Comparison of ENCODE assay signal across 25 mouse cellular contexts in the genomic region with DNA sequence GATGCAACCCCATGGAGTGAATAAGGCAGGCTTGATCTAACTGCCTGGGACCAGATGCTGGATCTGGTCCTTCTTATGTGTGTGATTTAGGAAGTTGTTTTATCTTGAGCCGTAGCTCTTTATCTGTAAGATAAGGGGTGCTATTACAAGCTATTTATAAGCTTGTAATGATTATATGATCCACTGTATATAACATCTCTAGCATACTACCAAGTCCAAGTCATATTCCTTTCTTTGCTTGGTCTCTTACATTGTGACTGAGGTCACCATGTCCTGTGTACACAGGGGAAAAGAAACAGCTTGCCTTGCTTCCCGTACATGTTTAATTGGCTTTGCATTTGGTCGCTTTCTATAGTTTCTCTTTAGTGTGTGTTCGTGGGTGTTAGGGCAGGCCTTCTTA. TPM values are rescaled to one million over a fixed set of nuclear protein-coding genes. Genes with fewer than 3 reads are reported as not detected.
A peak's percentile ranks its signal among the peaks of the same experiment; 100 is the strongest.
DNase-seq lines count a peak whose midpoint lies in the region; ATAC-seq and TF ChIP-seq lines count a peak whose summit lies in the region.
"Had no signal": no experiment of that assay in that cellular context is flagged by ENCODE, and none has a peak within 500 bp of the region (broad histone marks: within the 10 kb centered on the region; RNA-seq: fewer than 3 reads in every experiment).

No protein-coding gene starts in this region.

- no peaks in the 10 kb centered on the region for H3K36me3 ChIP-seq in forebrain, embryonic 13.5 days (ENCODE audit: poor library complexity, severe bottlenecking)
- H3K36me3 ChIP-seq in forebrain, embryonic 12.5 days (replicated peaks): no peaks in the 10 kb centered on the region
- no peaks in the 10 kb centered on the region for H3K36me3 ChIP-seq in hindbrain, embryonic 13.5 days
- H3K36me3 ChIP-seq in hindbrain, embryonic 10.5 days: no peaks in the 10 kb centered on the region
- H3K36me3 ChIP-seq in intestine, embryonic 16.5 days (ENCODE audit: control insufficient read depth, insufficient read depth, low read length): no peaks in the 10 kb centered on the region
- H3K36me3 ChIP-seq: embryonic facial prominence, embryonic 13.5 days; G1E; liver, embryonic 12.5 days; midbrain, embryonic 12.5 days; neural tube, embryonic 15.5 days had no signal

- H3K27ac ChIP-seq in forebrain, embryonic 13.5 days: peak overlapping the region; percentile 76
- H3K27ac ChIP-seq in forebrain, embryonic 12.5 days: no peak overlapping the region
- peak overlapping the region; percentile 77; the same call in 1 of the 2 replicates for H3K27ac ChIP-seq in hindbrain, embryonic 13.5 days
- no peak overlapping the region for H3K27ac ChIP-seq in hindbrain, embryonic 10.5 days
- peak overlapping the region; percentile 45; the same call in 1 of the 2 replicates for H3K27ac ChIP-seq in left cerebral cortex, adult 2 months
- no peak overlapping the region for H3K27ac ChIP-seq in intestine, embryonic 16.5 days (ENCODE audit: low read length)
- H3K27ac ChIP-seq: embryonic facial prominence, embryonic 13.5 days; liver, embryonic 12.5 days; midbrain, embryonic 12.5 days had no signal

- 47% methylated on average over 4 of the region's 4 CpGs for WGBS in forebrain, embryonic 13.5 days
- 61% methylated on average over 4 of the region's 4 CpGs for WGBS in forebrain, embryonic 12.5 days
- 75% methylated on average over 4 of the region's 4 CpGs for WGBS in hindbrain, embryonic 13.5 days
- 86% methylated on average over 4 of the region's 4 CpGs for WGBS in hindbrain, embryonic 10.5 days
- 47% methylated on average over 4 of the region's 4 CpGs for WGBS in intestine, embryonic 16.5 days

- DNase-seq in hindbrain, embryonic 10.5 days (ENCODE audit: low spot score): no peak
- no peak for DNase-seq in left cerebral cortex, adult 2 months (ENCODE audit: extremely low spot score in 1 of 2, low spot score in 2 of 2)
- DNase-seq in left cerebral cortex, adult 18-20 months (ENCODE audit: low spot score in 2 of 2): no peak
- no peak for DNase-seq in frontal cortex, adult 2 months (ENCODE audit: extremely low spot score in 1 of 2, low spot score in 1 of 2)
- DNase-seq: adrenal gland, postnatal 10 days; gastrocnemius, postnatal 36 days; heart, adult 18-20 months; heart, postnatal 4 days; kidney, adult 11 months; kidney, postnatal 14 days; liver, postnatal 0 days; lung, postnatal 36 days; right cerebral cortex, postnatal 25 days; spleen, adult 18-20 months; thymus, postnatal 14 days had no signal

- no peak overlapping the region for H3K9ac ChIP-seq in forebrain, embryonic 13.5 days
- H3K9ac ChIP-seq in forebrain, embryonic 12.5 days: no peak overlapping the region
- no peak overlapping the region for H3K9ac ChIP-seq in hindbrain, embryonic 13.5 days
- no peak overlapping the region for H3K9ac ChIP-seq in intestine, embryonic 16.5 days (ENCODE audit: low read depth, low read length)
- H3K9ac ChIP-seq: embryonic facial prominence, embryonic 13.5 days; liver, embryonic 12.5 days; liver, postnatal 0 days; midbrain, embryonic 12.5 days; neural tube, embryonic 15.5 days had no signal

- no peak for ATAC-seq in forebrain, embryonic 13.5 days
- ATAC-seq in forebrain, embryonic 12.5 days (ENCODE audit: low FRiP score): no peak
- no peak for ATAC-seq in hindbrain, embryonic 13.5 days (ENCODE audit: low FRiP score)
- ATAC-seq in intestine, embryonic 16.5 days: peak; percentile 86
- ATAC-seq: liver, embryonic 12.5 days; liver, postnatal 0 days had no signal

- no peaks in the 10 kb centered on the region for H3K27me3 ChIP-seq in forebrain, embryonic 13.5 days
- no peaks in the 10 kb centered on the region for H3K27me3 ChIP-seq in forebrain, embryonic 12.5 days
- no peaks in the 10 kb centered on the region for H3K27me3 ChIP-seq in hindbrain, embryonic 13.5 days
- H3K27me3 ChIP-seq in hindbrain, embryonic 10.5 days (ENCODE audit: insufficient read depth, poor library complexity, severe bottlenecking): no peaks in the 10 kb centered on the region
- no peaks in the 10 kb centered on the region for H3K27me3 ChIP-seq in intestine, embryonic 16.5 days (replicated peaks; ENCODE audit: control insufficient read depth, insufficient read depth, low read length)
- H3K27me3 ChIP-seq: embryonic facial prominence, embryonic 13.5 days; liver, embryonic 12.5 days; midbrain, embryonic 12.5 days; neural tube, embryonic 15.5 days had no signal

- TF ChIP-seq CTCF in left cerebral cortex, adult 2 months (IDR thresholded peaks at IDR 0.05): no peak

- H3K4me2 ChIP-seq in forebrain, embryonic 13.5 days: no peak overlapping the region
- no peak overlapping the region for H3K4me2 ChIP-seq in forebrain, embryonic 12.5 days
- no peak overlapping the region for H3K4me2 ChIP-seq in hindbrain, embryonic 13.5 days
- H3K4me2 ChIP-seq in intestine, embryonic 16.5 days (ENCODE audit: low read depth, low read length): no peak overlapping the region
- H3K4me2 ChIP-seq: embryonic facial prominence, embryonic 13.5 days; heart, embryonic 11.5 days; liver, embryonic 12.5 days; midbrain, embryonic 12.5 days; neural tube, embryonic 15.5 days had no signal

- no peak overlapping the region for H3K4me3 ChIP-seq in forebrain, embryonic 13.5 days
- no peak overlapping the region for H3K4me3 ChIP-seq in forebrain, embryonic 12.5 days (replicated peaks)
- H3K4me3 ChIP-seq in hindbrain, embryonic 13.5 days: no peak overlapping the region
- H3K4me3 ChIP-seq in hindbrain, embryonic 10.5 days: no peak overlapping the region
- H3K4me3 ChIP-seq in left cerebral cortex, adult 2 months: no peak overlapping the region
- H3K4me3 ChIP-seq in intestine, embryonic 16.5 days (ENCODE audit: low read length): no peak overlapping the region
- H3K4me3 ChIP-seq: embryonic facial prominence, embryonic 13.5 days; liver, embryonic 12.5 days; midbrain, embryonic 12.5 days; neural tube, embryonic 15.5 days had no signal

- intact Hi-C loops in left cerebral cortex, adult 2 months (cut with DNase I): no loop called here

- peaks cover 35% of the 10 kb centered on the region for H3K4me1 ChIP-seq in forebrain, embryonic 13.5 days
- H3K4me1 ChIP-seq in forebrain, embryonic 12.5 days: peaks cover 12% of the 10 kb centered on the region; the same call in 1 of the 2 replicates
- H3K4me1 ChIP-seq in hindbrain, embryonic 13.5 days (replicated peaks): peaks cover 35% of the 10 kb centered on the region
- H3K4me1 ChIP-seq in hindbrain, embryonic 10.5 days (replicated peaks): no peaks in the 10 kb centered on the region
- peaks cover 8% of the 10 kb centered on the region; the same call in 1 of the 2 replicates for H3K4me1 ChIP-seq in intestine, embryonic 16.5 days (ENCODE audit: control insufficient read depth, insufficient read depth, low read length)

- H3K9me3 ChIP-seq in forebrain, embryonic 13.5 days (replicated peaks): no peaks in the 10 kb centered on the region
- no peaks in the 10 kb centered on the region for H3K9me3 ChIP-seq in forebrain, embryonic 12.5 days
- no peaks in the 10 kb centered on the region for H3K9me3 ChIP-seq in hindbrain, embryonic 13.5 days
- 0 out of 2 replicates have a peak, but pooled peaks cover 6% of the 10 kb centered on the region for H3K9me3 ChIP-seq in hindbrain, embryonic 10.5 days
- H3K9me3 ChIP-seq in intestine, embryonic 16.5 days (ENCODE audit: control insufficient read depth, low read length): no peaks in the 10 kb centered on the region
- H3K9me3 ChIP-seq: embryonic facial prominence, embryonic 13.5 days; G1E; liver, embryonic 12.5 days; midbrain, embryonic 12.5 days; neural tube, embryonic 15.5 days had no signal

RNA-seq across cellular contexts. Expression of gene Ppm1l, which starts 46.2 kb away (rescaled TPM):
- 21.1 and 21.4 TPM in 2 replicates for polyA plus RNA-seq in forebrain, embryonic 13.5 days (2015; fragmentation: Nextera tagmentation; extraction: Ambion mirVana)
- 23.6 and 24.3 TPM in 2 replicates for polyA plus RNA-seq in forebrain, embryonic 12.5 days (2016; fragmentation: Nextera tagmentation; extraction: Ambion mirVana)
- polyA plus RNA-seq in hindbrain, embryonic 13.5 days (2015; fragmentation: Nextera tagmentation; extraction: Ambion mirVana): 22.6 and 23.9 TPM in 2 replicates
- polyA plus RNA-seq in hindbrain, embryonic 10.5 days (2016; fragmentation: Nextera tagmentation; extraction: Ambion mirVana): 13.3 and 17.3 TPM in 2 replicates
- 10 to 100 TPM; 83.4 to 87.6 TPM for total RNA-seq in left cerebral cortex, adult 2 months (2021)
- total RNA-seq in left cerebral cortex, adult 18-20 months (2021): 10 to 100 TPM; 77.3 to 84.5 TPM
- 3.3 and 3.4 TPM in 2 replicates for polyA plus RNA-seq in intestine, embryonic 16.5 days (2015; fragmentation: Nextera tagmentation; extraction: Ambion mirVana)
- polyA plus RNA-seq in frontal cortex, adult 2 months (2012; rRNA removed): 29.5 and 32.2 TPM in 2 replicates

Comparison
In these comparisons a context has a peak if more than half of its experiments do, and no peak if none do; other contexts are left out.
1. H3K27ac ChIP-seq: peak in forebrain, embryonic 13.5 days (single experiment), hindbrain, embryonic 13.5 days (single experiment) and left cerebral cortex, adult 2 months (single experiment); none in forebrain, embryonic 12.5 days (single experiment), hindbrain, embryonic 10.5 days (single experiment) and intestine, embryonic 16.5 days (single experiment).